Mouse (Mus musculus) testis, postnatal 10 days (tissue): ENCODE measurements around the gene Cobll1.
"Not testable (repeated sequence)": the region's sequence is repeated elsewhere in the genome, so short reads cannot be mapped to it uniquely, and the experiment has no call there.

Source experiments
- DNase-seq: peaks from one replicate; pipeline ENCODE4 v3.0.0; 2021; ENCODE audit warnings: low spot score

The Cobll1 gene

DNA sequence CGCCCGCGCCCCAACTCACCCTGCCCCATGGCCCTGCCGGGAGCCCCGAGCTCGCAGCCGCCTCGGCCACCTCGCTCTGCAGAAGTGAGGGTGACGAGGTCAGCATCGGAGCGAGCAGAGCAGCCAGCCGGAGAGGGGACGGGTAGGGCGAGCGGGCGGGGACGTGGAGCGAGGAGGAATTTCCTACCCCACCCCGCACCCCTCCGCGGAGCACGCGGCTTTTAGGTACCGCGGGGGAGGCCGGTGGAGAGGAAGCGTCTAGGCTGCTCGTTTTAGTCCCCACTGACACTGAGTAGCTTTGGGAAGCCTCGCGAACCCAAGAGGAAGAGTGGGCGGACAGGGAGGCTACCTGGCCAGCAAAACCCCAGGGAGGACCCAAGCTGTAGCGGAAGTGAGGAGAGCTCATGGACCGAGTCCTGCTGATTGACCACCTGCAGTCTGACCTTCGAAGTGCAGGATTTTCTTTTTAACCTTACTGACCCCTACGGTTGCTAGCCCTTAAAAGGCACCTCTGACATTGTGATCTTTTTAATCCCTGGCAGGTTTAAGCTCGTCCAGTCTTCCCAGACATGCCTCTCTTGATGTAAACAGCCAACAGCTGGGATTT lies at the start of gene Cobll1:
Gene Cobll1 (minus strand): TSS at position 440 of the 607 bp plus-strand sequence.
- peak; percentile 78 for DNase-seq

DNA sequence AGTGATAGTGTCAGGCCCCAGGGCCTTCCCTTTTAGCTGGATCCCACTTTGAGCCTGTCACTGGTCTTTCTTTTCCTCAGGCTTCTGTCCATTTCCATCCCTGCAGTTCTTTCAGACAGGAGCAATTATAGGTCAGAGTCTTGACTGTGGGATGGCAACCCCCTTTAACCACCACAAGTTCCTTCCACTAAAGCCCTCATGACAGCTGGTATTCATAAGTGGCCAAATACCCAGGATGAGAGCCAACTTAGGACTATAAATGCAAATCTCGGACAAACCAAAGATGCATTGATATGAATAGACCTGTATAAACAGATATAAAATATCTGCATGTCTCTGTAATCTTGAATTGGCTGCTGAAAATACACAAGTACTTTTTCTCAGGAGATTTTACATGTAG lies 49.5 kb upstream of the Cobll1 start:
- DNase-seq = no peak

DNA sequence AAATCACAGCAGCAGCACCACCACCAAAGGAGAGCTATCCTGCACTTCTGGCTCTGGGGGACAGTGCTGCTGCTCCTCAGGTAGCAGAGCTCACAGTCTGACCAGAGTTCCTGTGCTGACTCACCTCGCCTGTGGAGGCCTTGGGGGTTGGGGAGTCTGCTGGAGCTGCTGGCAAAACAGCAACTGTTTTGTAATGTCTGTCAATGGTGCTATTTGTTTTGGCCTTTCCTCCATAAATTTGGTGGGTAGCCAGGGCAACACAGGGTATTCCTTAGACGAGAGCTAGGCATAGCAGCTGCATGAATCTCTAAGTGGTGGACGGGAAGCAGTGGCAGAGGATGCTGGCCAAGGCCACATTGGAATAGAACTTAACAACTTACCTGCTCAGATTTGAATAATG lies 46.2 kb upstream of the Cobll1 start:
- DNase-seq = no peak

DNA sequence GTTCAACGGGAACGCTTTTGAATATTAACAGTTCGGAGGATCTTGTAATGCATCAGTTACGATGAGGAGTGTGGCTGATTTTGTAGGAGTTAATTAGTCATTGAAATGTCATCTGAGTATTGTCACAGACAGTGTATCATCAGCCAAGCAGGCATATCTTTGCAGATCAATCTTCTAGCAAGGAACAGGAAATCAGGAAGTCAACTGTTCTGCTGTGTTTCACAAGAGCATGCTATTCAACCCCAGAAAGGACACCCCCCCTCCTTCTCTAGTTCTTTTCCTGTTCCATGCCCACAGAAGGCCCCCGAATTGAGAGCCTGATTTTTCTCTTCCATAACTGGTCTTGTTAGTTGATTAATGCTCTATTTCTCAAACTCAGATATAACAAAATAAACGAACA lies 43.8 kb upstream of the Cobll1 start:
- no peak for DNase-seq

DNA sequence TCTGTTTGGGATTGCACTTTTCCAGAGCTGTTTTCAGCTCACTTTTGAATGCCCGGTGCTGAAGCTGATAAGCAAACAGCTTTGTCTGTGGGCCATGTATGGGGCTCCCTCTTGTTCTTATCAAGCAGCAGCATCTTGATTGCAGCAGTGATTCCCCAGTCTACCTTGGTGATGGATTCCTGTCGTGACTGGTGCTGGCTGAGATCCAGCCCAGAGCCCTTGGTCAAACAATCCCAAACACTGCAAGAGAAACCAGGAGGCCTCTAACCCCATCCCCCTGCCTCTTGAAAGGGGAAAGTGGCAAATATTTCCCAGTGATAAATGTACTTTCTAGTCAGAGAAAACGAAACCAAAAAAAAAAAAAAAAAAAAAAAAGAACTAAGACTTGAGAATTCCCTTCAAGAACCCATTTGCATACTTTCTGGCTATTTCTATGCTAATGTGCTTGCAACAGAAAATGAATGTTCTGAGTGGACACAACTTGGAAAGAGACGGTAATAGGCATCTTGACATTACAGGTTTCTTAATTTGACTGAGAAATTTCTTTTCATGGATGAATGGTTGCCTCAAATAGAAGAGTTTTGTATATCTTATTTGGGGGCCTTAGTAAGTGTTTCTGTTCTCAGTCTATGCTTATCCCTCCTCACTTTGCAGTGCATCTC lies 40.0 kb upstream of the Cobll1 start:
- DNase-seq = no peak

DNA sequence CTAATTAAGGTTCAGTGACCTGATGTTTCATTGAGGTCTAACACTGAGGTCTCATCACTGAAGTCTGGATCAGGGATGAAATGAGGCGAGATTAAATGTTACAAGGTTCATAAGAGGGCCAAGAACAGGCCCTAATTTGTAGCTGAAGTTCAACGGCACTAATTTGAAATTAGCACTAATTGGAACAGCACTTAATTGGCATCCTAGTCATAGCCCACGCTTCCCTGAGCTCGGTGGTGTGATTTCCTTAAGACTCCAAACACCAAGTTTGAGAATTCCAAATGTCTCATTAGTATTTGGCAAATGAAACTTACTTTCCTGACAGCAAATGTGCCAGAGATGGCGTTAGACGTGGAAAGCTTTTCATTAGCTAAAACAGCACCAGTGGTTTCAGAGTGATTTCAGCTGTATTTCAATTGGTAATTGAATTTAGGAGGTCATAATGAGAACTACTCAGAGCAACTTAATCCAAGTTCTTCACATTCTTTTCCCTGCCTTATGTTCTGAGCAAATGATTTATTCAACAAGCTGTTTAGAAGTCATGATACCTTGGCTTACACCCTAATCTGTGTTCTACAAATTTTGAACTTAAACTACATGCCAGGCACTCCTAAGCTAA lies 36.3 kb upstream of the Cobll1 start:
- no peak for DNase-seq

DNA sequence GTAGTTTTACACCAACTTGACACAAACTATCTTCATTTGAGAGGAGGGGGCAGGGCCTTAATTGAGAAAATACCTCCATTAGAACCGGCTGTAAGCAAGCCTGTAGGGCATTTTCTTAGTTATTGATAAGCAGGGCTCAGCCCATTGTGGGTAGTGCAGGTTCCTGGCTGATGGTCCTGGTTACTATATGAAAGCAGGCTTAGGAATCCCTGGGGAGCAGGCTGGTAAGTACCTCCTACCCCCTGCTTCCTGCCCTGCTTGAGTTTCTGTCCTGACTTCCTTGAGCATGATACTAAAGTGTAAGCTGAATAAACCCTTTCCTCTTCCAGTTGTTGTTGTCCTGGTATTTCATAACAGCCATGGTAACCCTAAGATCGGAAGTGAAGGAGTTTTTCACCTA lies 34.7 kb upstream of the Cobll1 start:
- DNase-seq = no peak

DNA sequence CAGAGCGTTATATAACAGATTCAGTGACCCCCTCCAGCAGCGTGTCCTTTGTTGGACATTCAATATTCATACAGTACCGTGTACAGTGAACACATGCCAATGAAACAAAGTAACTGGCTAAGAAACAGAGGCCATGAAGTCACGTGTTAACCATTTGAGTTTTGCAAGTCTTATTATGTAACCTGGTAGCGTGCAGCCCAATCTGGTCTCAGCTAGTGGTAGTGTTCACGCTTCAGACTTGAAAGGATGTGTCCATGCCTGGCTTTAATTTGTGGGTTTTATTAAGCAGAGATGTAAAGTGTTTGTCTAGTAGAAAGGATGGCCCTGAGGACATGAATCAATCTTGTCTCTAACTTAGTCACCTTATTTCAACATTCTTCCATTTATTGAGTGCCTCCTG lies 29.5 kb upstream of the Cobll1 start:
- DNase-seq = no peak

DNA sequence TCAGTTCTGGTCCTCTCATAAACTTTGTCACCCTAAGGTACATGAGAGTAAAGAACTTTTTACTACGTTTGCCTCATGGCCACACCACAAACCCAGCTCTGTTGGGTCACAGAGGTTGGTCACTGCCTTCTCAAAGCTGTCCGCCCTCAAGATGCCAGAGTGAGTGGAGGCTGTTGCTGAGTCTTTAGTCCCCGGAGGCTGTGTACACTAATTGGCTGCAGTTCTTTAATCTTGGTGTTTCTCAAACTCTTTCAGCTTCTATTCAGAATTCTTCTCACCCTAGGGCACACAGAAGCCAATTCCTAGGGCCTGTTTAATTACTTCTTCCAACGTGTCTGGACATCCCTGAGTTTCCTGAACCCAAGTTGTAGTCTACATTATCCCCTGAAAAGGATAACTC lies 28.6 kb upstream of the Cobll1 start:
- DNase-seq = no peak

DNA sequence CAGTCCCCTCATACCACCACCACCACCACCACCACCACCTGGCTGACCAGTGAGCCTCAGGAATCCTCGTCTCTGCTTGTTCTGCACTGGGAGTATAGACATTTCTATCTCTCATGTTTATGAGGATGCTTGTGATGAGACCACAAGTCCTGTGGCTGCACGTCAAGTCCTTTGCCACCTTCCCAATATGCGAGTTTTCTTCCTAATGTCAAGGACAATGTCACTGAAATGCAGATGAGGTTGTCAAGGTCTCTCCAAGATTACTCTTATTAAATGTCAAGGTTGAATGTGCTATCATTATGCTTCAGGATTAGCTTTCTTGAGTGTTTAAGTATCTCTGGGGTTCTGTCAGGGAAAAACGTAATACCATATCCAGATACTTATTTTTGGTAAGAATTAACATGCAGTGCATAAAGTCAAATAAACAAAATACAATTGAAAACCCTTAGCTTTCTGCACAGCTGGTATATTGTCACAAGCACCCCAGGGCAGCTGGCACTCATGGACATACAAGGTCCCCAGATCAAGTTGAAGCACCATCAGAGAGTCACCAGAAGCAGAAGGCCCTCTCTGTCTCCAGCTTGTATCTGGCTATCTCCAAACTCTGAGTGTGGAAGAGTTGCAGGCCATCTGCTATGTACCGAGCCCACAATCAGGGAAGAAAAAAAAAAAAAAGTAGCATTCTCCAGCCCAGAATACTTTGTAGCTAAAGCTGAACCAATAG lies 27.5 kb upstream of the Cobll1 start:
- no peak for DNase-seq

DNA sequence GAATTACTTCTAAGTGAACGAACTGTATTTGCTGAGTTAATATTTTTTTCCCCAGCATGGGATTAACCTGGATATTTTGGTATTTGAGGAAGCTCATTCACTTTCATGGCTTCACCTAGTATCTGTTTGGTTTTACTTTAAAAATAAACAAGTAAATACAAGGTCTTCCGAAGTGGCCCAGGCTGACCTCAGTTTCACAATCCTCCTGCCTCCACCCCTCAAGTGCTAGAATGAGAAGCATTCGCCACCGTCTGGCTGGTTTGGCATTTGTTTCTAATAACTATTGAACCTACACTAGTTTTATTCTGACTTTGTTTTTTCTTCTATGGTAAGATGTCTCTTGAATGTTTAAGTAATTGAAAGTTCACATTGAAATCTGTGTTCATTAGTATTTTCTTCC lies 23.0 kb upstream of the Cobll1 start:
- DNase-seq = no peak

DNA sequence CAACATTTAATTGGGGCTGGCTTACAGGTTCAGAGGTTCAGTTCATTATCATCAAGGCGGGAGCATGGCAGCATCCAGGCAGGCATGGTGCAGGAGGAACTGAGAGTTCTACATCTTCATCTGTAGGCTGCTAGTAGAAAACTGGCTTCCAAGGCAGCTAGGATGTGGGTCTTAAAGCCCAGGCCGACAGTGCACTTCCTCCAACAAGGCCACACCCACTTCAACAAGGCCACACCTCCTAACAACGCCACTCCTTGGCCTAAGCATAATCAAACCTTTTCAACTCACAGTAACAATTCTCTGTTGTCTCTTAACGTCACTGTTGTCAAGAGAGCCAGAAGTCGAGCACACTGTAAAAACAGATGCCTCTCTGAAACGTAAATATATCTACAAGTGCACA lies 21.6 kb upstream of the Cobll1 start:
- not testable (repeated sequence) for DNase-seq

DNA sequence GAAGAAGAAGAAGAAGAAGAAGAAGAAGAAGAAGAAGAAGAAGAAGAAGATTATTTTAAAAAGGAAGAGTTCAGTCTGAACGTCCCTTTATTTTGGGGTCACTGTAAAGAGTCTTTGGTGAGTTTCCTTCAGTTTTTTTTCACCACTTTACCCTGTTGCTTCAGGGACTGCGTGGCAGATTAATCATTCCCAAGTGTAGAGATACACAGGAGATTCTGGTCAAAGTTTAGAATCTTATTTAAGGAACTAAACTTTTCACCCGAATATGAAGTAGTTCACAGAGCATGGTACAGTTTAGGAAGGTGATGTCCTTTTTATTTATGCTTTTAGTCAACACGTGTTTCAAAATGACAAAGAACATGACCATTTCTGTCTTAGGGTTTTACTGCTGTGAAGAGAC lies 21.2 kb upstream of the Cobll1 start:
- DNase-seq = no peak

DNA sequence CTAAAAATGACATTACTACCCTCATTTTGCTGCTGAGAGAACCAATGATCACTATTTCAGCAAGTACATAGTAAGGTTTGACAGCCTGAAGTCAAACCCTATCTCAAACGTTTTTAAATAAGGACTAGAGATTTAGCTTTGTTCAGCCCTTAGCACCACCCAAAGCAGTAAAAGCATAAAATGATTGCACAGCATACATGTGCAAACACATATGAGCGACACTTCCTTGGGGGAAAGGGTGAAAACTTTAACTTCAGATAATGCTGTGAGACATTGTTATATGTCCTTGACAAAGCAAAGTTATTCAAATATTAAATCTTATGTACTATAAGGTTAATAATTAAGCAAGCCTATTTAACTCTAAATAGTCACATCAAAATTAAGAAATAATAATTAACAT lies 18.2 kb upstream of the Cobll1 start:
- no peak for DNase-seq

DNA sequence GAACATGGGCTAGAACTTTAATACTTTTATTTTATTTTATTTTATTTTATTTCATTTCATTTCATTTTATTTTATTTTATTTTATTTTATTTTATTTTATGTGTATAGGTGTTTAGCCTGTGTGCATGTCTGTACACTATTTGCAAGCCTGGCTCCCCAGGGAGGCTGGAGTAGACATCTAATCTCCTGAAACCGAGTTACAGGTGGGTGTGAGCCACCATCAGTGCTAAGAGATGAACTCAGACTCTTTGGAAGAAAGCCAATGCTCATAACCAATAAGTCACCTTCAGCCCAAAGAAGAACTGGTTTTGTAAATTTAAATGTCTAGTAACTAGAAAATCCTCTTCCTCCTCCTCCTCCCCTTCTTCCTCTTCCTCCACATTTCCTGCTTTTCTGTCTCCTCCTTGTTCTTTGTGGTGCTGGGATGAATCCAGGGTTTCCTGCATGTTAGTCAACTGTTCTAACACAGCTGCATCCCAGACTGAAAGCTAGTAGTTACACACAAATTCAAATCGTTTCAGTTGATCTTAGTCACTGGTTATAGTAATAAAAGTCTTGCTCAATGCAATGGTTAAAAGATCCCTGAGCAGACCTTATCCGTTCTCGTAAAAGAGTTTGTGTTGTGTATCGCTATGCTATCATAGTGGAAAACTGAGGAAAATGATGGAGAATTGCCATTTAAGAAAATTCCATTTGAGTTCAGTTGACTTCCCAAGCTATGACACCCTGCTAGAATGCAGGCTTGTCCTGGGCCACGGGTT lies 17.5 kb upstream of the Cobll1 start:
- DNase-seq = no peak

DNA sequence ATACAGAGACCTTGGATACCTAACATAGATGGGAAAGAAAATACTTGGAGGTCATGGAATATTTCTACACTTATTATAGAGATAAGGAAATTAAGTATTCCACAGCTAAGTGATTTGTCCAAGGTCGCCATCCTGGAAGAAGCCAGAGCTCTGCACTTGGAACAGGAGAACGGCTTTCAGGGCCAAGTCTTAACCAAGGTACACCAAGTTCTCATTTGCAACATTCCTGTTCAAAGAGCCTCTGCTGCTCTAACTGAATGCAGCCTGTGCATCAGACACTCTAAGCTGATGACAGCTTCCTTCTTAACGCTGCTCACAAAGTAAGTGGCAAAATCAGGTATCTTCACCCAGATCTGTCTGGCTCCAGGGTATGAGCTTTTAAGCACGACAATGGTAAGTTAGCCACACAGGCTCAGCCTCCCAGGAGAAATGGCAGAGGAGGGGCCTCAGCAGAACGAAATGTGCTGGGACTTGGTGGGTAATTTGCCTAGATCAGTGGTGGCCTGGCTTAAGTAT lies 11.4 kb upstream of the Cobll1 start:
- peak; percentile 49 for DNase-seq

DNA sequence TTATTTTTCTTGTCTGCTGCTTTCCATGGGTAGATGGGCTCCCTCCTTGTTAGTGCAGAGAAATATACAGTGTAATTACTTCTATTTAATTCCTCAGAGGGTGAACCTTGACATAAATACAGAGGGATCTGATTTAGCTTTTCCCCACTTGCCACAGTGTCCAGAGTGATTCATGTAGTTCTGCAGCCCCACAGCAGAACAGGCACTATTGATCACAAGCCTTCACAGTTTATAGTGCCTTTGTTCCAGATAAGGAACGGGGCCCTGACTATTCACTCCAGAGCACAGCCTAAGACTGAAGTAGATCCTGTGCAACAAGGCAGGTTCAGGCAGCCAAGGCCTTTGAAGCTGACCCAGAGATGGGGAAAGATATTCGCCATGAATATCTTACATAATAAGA lies 10.4 kb upstream of the Cobll1 start:
- no peak for DNase-seq

DNA sequence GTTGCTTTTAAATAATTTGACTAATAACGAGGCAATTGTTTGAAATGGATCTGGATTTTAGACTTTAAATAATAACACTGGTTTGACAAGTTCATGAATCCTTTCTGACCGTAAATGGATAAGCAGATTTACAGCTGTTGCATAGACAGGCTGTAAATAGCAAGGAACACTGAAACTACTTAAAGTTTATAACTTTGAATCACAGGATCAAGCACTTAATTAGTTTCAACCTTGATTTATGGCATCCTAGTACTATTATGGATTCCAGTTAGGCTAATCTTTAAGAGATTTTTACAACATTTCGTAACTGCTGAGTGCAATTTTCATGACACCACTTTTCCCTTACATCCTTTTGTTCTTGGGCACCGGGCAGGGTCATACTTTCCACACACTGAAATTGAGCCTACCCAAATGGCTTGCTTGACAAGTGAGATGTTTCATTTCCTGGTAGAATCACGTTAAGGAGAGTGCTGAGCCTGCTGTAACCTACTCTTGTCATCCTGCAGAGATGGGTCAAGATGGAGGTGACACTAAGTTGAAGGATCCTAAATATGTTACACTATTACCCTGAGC lies 1.1 kb upstream of the Cobll1 start:
- DNase-seq = no peak

DNA sequence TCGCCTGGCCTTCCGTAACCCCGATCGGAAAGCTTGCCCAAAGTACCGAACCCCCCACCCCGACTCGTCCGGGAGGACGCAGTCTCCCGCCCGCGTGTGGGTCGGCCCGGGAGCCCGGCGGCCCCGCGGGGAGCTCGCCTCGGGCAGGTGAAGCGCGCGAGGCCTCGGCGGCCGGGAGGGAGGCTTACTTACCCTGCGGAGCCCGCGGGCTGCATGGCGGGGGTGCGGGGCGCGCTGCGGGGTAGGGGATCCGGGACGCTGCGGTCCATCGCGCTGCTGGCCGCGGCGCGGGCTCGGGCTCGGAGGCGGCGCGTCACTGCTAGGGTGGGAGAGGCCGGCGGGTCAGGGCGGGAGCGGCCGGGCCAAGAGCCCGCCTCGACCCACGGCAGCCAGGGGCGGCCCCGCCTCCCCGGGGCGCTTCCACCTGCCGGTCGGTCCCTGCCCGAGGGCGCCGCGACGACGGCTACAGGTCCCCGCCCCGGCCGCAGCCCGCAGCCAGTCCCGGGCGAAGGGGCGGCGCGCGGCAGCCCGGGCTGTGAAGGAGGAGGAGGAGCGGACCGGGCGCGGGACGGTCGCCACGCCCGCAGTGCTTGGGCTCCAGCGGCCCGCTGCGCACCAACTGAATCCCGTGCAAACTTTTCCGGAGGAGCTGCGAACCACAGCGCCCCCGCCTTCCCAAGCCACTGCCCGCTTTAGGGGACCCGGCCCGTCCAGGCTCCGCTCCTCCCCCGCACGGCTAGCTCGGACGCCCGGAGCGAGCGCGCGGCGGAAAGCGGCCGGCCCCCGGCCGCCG lies 836 bp downstream of the Cobll1 start:
- DNase-seq = peak; percentile 85

DNA sequence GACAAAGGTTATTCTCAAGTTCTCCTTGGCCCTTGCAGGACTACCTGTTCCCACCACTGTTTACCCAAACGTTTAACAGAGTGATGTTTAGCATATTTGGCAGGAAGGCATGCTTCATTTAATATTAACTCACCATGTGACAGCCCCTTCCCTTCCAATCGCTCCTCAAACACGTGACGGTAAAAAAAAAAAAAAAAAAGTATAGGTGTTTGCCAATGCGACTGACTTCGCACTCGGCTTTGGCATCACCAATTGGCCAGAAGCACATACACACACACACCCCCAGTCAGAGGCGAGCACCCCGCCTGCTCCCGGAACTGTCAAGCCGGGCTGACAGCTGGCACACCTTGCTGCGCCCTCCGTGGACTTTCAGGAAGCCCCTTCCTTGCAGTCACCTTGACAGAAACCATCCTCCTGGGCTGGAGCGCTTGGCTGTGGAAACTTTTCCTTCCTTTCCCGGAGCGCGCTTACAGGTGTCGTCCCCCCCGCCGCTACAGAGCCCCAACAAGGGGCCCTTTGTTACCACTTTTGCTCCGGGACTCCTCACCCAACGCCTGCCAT lies 1.5 kb downstream of the Cobll1 start:
- peak; percentile 53 for DNase-seq

DNA sequence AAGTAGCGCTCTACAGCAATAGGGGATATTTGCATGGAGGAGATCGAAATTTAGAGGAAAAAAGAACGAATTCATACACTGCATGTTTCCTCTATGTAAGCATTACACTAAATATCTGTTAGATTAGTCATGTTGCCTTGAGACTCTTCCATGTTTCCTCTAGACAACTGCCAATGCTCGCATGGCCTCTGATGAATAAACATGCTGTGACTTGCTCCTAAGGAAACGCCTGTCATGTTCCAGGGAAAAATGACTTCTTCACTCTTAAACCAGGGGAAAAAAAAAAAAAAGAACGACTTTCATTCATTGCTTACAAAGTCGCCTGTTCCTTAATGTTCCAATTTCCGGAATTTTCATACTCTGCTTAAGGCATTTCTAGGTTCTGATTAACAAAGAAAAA lies 2.1 kb downstream of the Cobll1 start:
- no peak for DNase-seq
